Mouse (Mus musculus): ENCODE data around the gene Col6a2. TPM values are rescaled to one million over a fixed set of nuclear protein-coding genes. Genes with fewer than 3 reads are reported as not detected.
A peak's percentile ranks its signal among the peaks of the same experiment; 100 is the strongest.

The Col6a2 gene
- polyA plus RNA-seq, 1 experiment from 2014 or later = 283 TPM

- ATAC-seq (ENCODE audit: low read depth) = no peak
- Histone ChIP-seq H3K4me2 (ENCODE audit: low read depth, low read length) (peak overlapping the region; percentile 56), H3K36me3 (ENCODE audit: control insufficient read depth, insufficient read depth, low read length) (no peaks in the 10 kb centered on the region; the same call in 1 of the 2 replicates), H3K9me3 (ENCODE audit: control insufficient read depth, low read length) (no peaks in the 10 kb centered on the region), H3K4me1 (replicated peaks; ENCODE audit: control insufficient read depth, insufficient read depth, low read length) (peaks cover 18% of the 10 kb centered on the region), H3K27ac (ENCODE audit: low read length) (peak overlapping the region; percentile 72), H3K4me3 (ENCODE audit: low read length) (peak overlapping the region; percentile 59), H3K27me3 (ENCODE audit: control insufficient read depth, insufficient read depth, low read depth, low read length) (no peaks in the 10 kb centered on the region), H3K9ac (ENCODE audit: low read length) (peak overlapping the region; percentile 74)
- 55% methylated on average over 4 of the region's 4 CpGs for WGBS
Measured at GRCm38 (mm10) chr10:76622411-76622810, 1.0 kb downstream of the Col6a2 start.

- no peaks in the 10 kb centered on the region for H3K4me1 ChIP-seq (replicated peaks; ENCODE audit: control insufficient read depth, insufficient read depth, low read length)
- H3K9me3 ChIP-seq (ENCODE audit: control insufficient read depth, low read length) = no peaks in the 10 kb centered on the region
- H3K4me3 ChIP-seq (ENCODE audit: low read length) = no peak overlapping the region
- no peak for ATAC-seq (ENCODE audit: low read depth)
- no peaks in the 10 kb centered on the region for H3K27me3 ChIP-seq (ENCODE audit: control insufficient read depth, insufficient read depth, low read depth, low read length)
- H3K27ac ChIP-seq (ENCODE audit: low read length) = no peak overlapping the region
- H3K9ac ChIP-seq (ENCODE audit: low read length) = no peak overlapping the region
- 80% methylated on average over 7 of the region's 7 CpGs for WGBS
- H3K36me3 ChIP-seq (ENCODE audit: control insufficient read depth, insufficient read depth, low read length) = peaks cover 40% of the 10 kb centered on the region
- H3K4me2 ChIP-seq (ENCODE audit: low read depth, low read length) = no peak overlapping the region
Measured at GRCm38 (mm10) chr10:76612473-76612872, 11.0 kb downstream of the Col6a2 start.

GRCm38 (mm10) chr10:76602690-76603089 is 20.7 kb downstream of the Col6a2 start:
- H3K9me3 ChIP-seq (ENCODE audit: control insufficient read depth, low read length) = no peaks in the 10 kb centered on the region
- ATAC-seq (ENCODE audit: low read depth) = no peak
- 66% methylated on average over 3 of the region's 3 CpGs for WGBS
- H3K27ac ChIP-seq (ENCODE audit: low read length) = no peak overlapping the region
- H3K4me2 ChIP-seq (ENCODE audit: low read depth, low read length) = no peak overlapping the region
- H3K4me3 ChIP-seq (ENCODE audit: low read length) = no peak overlapping the region
- peaks cover 18% of the 10 kb centered on the region for H3K36me3 ChIP-seq (ENCODE audit: control insufficient read depth, insufficient read depth, low read length)
- H3K4me1 ChIP-seq (replicated peaks; ENCODE audit: control insufficient read depth, insufficient read depth, low read length) = no peaks in the 10 kb centered on the region
- H3K27me3 ChIP-seq (ENCODE audit: control insufficient read depth, insufficient read depth, low read depth, low read length) = no peaks in the 10 kb centered on the region
- H3K9ac ChIP-seq (ENCODE audit: low read length) = no peak overlapping the region

- WGBS = 90% methylated on average over 31 of the region's 31 CpGs
- no peak overlapping the region for H3K9ac ChIP-seq (ENCODE audit: low read length)
Measured at GRCm38 (mm10) chr10:76596338-76596737, 27.1 kb downstream of the Col6a2 start.

GRCm38 (mm10) chr10:76590197-76590596 is 33.2 kb downstream of the Col6a2 start:
- Histone ChIP-seq H3K4me3 (ENCODE audit: low read length) (no peak overlapping the region), H3K9ac (ENCODE audit: low read length) (no peak overlapping the region), H3K4me2 (ENCODE audit: low read depth, low read length) (no peak overlapping the region), H3K27ac (ENCODE audit: low read length) (no peak overlapping the region), H3K36me3 (ENCODE audit: control insufficient read depth, insufficient read depth, low read length) (no peaks in the 10 kb centered on the region), H3K27me3 (ENCODE audit: control insufficient read depth, insufficient read depth, low read depth, low read length) (no peaks in the 10 kb centered on the region), H3K9me3 (ENCODE audit: control insufficient read depth, low read length) (no peaks in the 10 kb centered on the region), H3K4me1 (replicated peaks; ENCODE audit: control insufficient read depth, insufficient read depth, low read length) (no peaks in the 10 kb centered on the region)
- WGBS = 67% methylated on average over 11 of the region's 11 CpGs
- ATAC-seq (ENCODE audit: low read depth) = no peak

More at GRCm38 (mm10) chr10:76596338-76596737, 27.1 kb downstream of the Col6a2 start:
- Histone ChIP-seq H3K27ac (ENCODE audit: low read length) (no peak overlapping the region), H3K27me3 (ENCODE audit: control insufficient read depth, insufficient read depth, low read depth, low read length) (no peaks in the 10 kb centered on the region), H3K36me3 (ENCODE audit: control insufficient read depth, insufficient read depth, low read length) (no peaks in the 10 kb centered on the region), H3K4me3 (ENCODE audit: low read length) (no peak overlapping the region), H3K4me1 (replicated peaks; ENCODE audit: control insufficient read depth, insufficient read depth, low read length) (no peaks in the 10 kb centered on the region), H3K9me3 (ENCODE audit: control insufficient read depth, low read length) (no peaks in the 10 kb centered on the region), H3K4me2 (ENCODE audit: low read depth, low read length) (no peak overlapping the region)
- no peak for ATAC-seq (ENCODE audit: low read depth)

- Histone ChIP-seq H3K4me3 (ENCODE audit: low read length) (no peak overlapping the region), H3K27ac (ENCODE audit: low read length) (no peak overlapping the region), H3K36me3 (ENCODE audit: control insufficient read depth, insufficient read depth, low read length) (no peaks in the 10 kb centered on the region), H3K9ac (ENCODE audit: low read length) (no peak overlapping the region), H3K4me2 (ENCODE audit: low read depth, low read length) (no peak overlapping the region), H3K4me1 (replicated peaks; ENCODE audit: control insufficient read depth, insufficient read depth, low read length) (no peaks in the 10 kb centered on the region), H3K27me3 (ENCODE audit: control insufficient read depth, insufficient read depth, low read depth, low read length) (no peaks in the 10 kb centered on the region), H3K9me3 (ENCODE audit: control insufficient read depth, low read length) (no peaks in the 10 kb centered on the region)
- no peak for ATAC-seq (ENCODE audit: low read depth)
- WGBS = 8% methylated on average over 1 of the region's 1 CpGs
Measured at GRCm38 (mm10) chr10:76586190-76586589, 37.2 kb downstream of the Col6a2 start.

- no peak overlapping the region for H3K27ac ChIP-seq (ENCODE audit: low read length)
Measured at GRCm38 (mm10) chr10:76584138-76584537, 39.3 kb downstream of the Col6a2 start.

GRCm38 (mm10) chr10:76576920-76577319 is 46.5 kb downstream of the Col6a2 start:
- no peak for ATAC-seq (ENCODE audit: low read depth)
- Histone ChIP-seq H3K4me3 (ENCODE audit: low read length) (no peak overlapping the region), H3K9ac (ENCODE audit: low read length) (no peak overlapping the region), H3K27ac (ENCODE audit: low read length) (no peak overlapping the region), H3K4me1 (replicated peaks; ENCODE audit: control insufficient read depth, insufficient read depth, low read length) (no peaks in the 10 kb centered on the region), H3K9me3 (ENCODE audit: control insufficient read depth, low read length) (no peaks in the 10 kb centered on the region), H3K36me3 (ENCODE audit: control insufficient read depth, insufficient read depth, low read length) (no peaks in the 10 kb centered on the region), H3K4me2 (ENCODE audit: low read depth, low read length) (no peak overlapping the region), H3K27me3 (ENCODE audit: control insufficient read depth, insufficient read depth, low read depth, low read length) (no peaks in the 10 kb centered on the region)
- 60% methylated on average over 6 of the region's 7 CpGs for WGBS

More at GRCm38 (mm10) chr10:76584138-76584537, 39.3 kb downstream of the Col6a2 start:
- ATAC-seq (ENCODE audit: low read depth) = 0 out of 2 replicates have a peak, but pooled peaks have one; percentile 23
- H3K9ac ChIP-seq (ENCODE audit: low read length) = no peak overlapping the region
- 10% methylated on average over 10 of the region's 10 CpGs for WGBS
- no peaks in the 10 kb centered on the region for H3K27me3 ChIP-seq (ENCODE audit: control insufficient read depth, insufficient read depth, low read depth, low read length)
- no peak overlapping the region for H3K4me3 ChIP-seq (ENCODE audit: low read length)
- no peaks in the 10 kb centered on the region for H3K4me1 ChIP-seq (replicated peaks; ENCODE audit: control insufficient read depth, insufficient read depth, low read length)
- H3K36me3 ChIP-seq (ENCODE audit: control insufficient read depth, insufficient read depth, low read length) = no peaks in the 10 kb centered on the region
- H3K4me2 ChIP-seq (ENCODE audit: low read depth, low read length) = no peak overlapping the region
- no peaks in the 10 kb centered on the region for H3K9me3 ChIP-seq (ENCODE audit: control insufficient read depth, low read length)

GRCm38 (mm10) chr10:76575374-76575773 is 48.1 kb downstream of the Col6a2 start, which contains the start of gene Ftcd:
Ftcd (plus strand) TSS chr10:76575648.
- ATAC-seq (ENCODE audit: low read depth) = no peak
- H3K9ac ChIP-seq (ENCODE audit: low read length) = no peak within 1 kb of the TSS
- 63% methylated on average over 3 of the region's 3 CpGs for WGBS
- no peaks in the 10 kb centered on the region for H3K36me3 ChIP-seq (ENCODE audit: control insufficient read depth, insufficient read depth, low read length)
- H3K27me3 ChIP-seq (ENCODE audit: control insufficient read depth, insufficient read depth, low read depth, low read length) = no peaks in the 10 kb centered on the region
- no peak within 1 kb of the TSS for H3K4me2 ChIP-seq (ENCODE audit: low read depth, low read length)
- no peak within 1 kb of the TSS for H3K27ac ChIP-seq (ENCODE audit: low read length)
- no peak within 1 kb of the TSS for H3K4me3 ChIP-seq (ENCODE audit: low read length)
- no peaks in the 10 kb centered on the region for H3K9me3 ChIP-seq (ENCODE audit: control insufficient read depth, low read length)
- no peaks in the 10 kb centered on the region for H3K4me1 ChIP-seq (replicated peaks; ENCODE audit: control insufficient read depth, insufficient read depth, low read length)

GRCm38 (mm10) chr10:76572151-76572550 is 51.3 kb downstream of the Col6a2 start:
- Histone ChIP-seq H3K27me3 (ENCODE audit: control insufficient read depth, insufficient read depth, low read depth, low read length) (no peaks in the 10 kb centered on the region), H3K4me2 (ENCODE audit: low read depth, low read length) (no peak overlapping the region), H3K36me3 (ENCODE audit: control insufficient read depth, insufficient read depth, low read length) (no peaks in the 10 kb centered on the region), H3K4me1 (replicated peaks; ENCODE audit: control insufficient read depth, insufficient read depth, low read length) (no peaks in the 10 kb centered on the region), H3K4me3 (ENCODE audit: low read length) (no peak overlapping the region), H3K27ac (ENCODE audit: low read length) (no peak overlapping the region), H3K9ac (ENCODE audit: low read length) (no peak overlapping the region), H3K9me3 (ENCODE audit: control insufficient read depth, low read length) (no peaks in the 10 kb centered on the region)
- no peak for ATAC-seq (ENCODE audit: low read depth)
- WGBS = 77% methylated on average over 3 of the region's 3 CpGs

All from lung, embryonic 16.5 days (tissue).